Mouse (Mus musculus) megakaryocyte, embryonic 14.5 days (primary cell): Measurements from ENCODE around the gene Trp63.

ENCODE experiments used
- FLI1 ChIP-seq: IDR thresholded peaks from 2 replicates; pipeline ENCODE4 v1.6.1; 2012; ENCODE audit warnings: low read length, inconsistent platforms, mixed read lengths
- GATA1 ChIP-seq: IDR thresholded peaks from 3 replicates; pipeline ENCODE4 v1.6.1; 2012; ENCODE audit warnings: mixed read lengths, low read length, inconsistent platforms, borderline replicate concordance

DNA sequence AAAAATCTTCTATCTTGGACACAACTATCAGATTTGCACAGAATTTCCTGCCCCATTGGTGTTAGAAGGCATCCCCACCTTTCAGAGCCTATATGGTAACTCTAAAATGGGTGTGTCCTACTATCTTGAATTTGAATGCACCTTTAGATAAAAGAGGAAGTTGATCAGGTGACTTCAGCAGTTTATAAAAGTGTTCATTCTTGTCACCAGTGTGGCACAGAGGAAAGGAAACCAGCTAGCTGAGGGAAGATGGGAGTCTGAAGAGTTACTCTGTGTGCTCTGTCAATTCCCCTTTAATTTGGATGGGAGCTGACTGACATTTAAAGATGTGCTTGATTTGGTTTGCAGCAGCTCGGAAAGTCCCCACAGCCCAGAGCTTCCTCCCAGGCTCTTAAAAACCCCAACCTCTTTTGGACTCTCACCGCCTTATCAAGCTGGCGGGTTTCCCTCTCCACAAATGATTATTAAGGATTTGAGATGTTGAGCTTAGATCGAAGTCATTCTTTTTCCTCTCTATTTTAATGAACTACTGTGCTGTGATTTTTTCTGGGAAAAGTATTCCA lies 114.2 kb downstream of the Trp63 start:
- TF ChIP-seq GATA1 = no peak
- TF ChIP-seq FLI1 = no peak
